Mouse (Mus musculus) gonadal fat pad, adult 2 months (tissue): ENCODE results near the gene Anks6. TPM values are rescaled to one million over a fixed set of nuclear protein-coding genes. Genes with fewer than 3 reads are reported as not detected.
"Not testable (repeated sequence)": the region's sequence is repeated elsewhere in the genome, so short reads cannot be mapped to it uniquely, and the experiment has no call there.

Experiments
- DNase-seq: peaks from one replicate; pipeline ENCODE4 v3.0.0-alpha.2; 2012; ENCODE audit warnings: low read depth
- polyA plus RNA-seq: library from polyadenylated mRNA; depleted of rRNA; stranded (reverse); fragments of >200 nt; gene quantifications from 2 replicates; pipeline ENCODE4 v1.2.3, GENCODE M21; 2012; rRNA removed

The Anks6 gene
- polyA plus RNA-seq = 10.8 and 12.2 TPM in 2 replicates

- no peak for DNase-seq
Measured at GRCm38 (mm10) chr4:47056791-47057509, at the start of gene Anks6. Anks6 (minus strand) TSS chr4:47057427.

DNA sequence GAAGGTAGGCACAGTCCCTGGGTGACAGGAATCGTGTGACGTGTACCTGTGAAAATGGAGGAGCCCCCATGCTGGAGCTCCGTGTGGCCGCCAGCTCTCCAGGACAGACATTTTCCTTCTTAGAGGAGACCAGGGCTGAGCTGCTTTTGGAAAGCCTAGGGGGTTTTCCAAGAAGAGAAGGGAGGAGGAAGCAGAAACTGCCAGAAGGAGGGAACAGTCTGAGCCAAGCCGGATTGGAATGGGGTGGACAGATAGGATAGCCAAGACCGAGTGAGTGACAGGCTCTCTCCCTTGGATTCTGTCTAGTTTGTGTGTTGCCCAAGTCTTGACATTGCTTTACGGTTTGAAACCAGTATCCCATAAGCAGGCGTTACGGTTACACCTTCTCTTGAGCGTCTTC, 46.3 kb upstream of the Anks6 start:
- DNase-seq = no peak

- no peak for DNase-seq
Measured at GRCm38 (mm10) chr4:47093647-47094046, 36.4 kb upstream of the Anks6 start.

DNA sequence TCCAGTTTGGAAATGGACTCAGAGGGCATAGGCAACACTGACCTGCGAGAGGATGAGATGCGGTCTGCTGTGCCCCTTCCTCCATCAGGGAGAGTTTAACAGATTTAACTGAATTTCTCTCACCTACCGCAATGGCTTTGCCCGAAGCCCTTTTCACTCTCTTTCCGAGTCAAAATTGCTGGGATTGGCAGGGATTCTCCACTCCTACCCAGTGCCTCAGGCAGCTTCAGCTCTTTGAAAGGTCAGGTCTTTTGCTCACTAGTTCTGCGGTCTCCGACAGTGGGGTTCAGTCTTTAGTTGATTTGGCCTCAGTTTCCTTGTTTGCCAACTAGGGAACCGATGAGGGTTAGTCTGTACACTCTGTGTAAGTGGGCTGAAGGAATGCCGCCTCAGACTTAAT, 35.9 kb upstream of the Anks6 start:
- DNase-seq = no peak

DNA sequence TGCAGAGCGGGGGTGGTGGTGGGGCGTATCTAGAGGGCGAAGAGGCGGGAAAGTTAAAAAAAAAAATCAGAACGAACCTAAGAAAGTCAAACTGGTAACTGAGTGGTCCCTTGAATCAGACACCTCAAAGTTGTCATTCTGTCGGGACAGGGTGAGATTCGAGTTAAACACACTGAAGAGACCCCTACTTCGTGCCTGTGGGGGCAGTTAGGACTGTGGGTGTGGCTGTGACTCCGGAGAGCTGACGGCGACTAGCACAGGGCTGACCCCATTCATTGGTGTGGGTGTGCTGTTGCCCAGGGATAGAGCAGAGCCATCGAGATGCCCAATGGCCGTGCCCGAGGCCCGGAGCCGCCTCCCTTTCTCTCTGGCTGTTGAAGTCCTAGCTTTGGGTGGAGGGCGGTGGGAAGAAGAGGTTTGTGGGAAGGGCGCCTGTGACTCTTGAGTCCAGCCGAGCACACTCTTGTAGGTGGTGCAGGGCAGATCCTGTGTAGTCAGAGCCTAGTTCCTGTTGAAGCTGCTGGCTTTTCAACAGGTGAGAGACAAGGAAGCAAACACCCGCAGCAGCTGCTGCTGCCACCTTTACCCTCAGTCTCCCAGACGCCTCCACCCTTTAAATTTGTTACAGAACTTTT, 35.3 kb upstream of the Anks6 start:
- DNase-seq = no peak

GRCm38 (mm10) chr4:47091493-47092386, 34.5 kb upstream of the Anks6 start, which contains the start of gene Galnt12:
Galnt12 (plus strand) TSS chr4:47091909.
- no peak for DNase-seq

DNA sequence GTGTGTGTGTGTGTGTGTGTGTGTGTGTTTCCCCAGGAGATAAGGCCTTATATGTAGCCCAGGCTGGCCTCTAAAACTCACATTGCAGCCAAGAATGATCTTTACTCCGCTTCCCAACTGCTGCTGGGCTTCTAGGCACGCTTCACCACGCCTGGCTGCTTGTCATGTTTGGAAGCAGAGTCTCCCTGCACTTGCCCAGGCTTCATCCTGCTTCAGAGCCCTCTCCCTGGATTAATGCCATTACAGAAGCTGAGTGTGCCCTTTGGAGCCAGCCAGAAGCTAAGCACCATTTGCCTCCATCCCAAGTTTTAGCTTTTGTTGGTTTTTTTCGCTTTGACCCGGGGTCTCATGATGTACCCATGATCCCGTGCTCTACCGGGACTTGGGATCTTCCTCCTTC, 31.4 kb upstream of the Anks6 start:
- no peak for DNase-seq

DNA sequence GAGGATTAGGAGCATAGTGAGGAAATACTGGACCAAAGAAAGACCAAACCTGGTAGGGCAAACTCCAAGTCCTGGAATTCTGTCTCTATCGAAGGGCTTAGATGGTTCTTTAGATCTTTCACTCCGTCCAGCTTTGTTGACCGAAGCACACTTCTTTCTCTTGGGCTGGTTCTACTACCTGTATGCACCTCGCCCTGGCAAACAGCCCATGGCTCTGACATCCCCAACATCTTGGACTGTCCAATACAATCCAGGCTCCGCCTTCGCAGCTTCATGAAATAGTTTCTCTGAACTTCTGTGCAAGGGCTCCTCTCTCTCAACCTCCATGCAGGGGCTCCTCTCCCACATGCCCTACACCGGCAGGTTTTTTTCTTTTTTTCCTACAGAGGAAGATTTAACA, 26.6 kb upstream of the Anks6 start:
- no peak for DNase-seq

DNA sequence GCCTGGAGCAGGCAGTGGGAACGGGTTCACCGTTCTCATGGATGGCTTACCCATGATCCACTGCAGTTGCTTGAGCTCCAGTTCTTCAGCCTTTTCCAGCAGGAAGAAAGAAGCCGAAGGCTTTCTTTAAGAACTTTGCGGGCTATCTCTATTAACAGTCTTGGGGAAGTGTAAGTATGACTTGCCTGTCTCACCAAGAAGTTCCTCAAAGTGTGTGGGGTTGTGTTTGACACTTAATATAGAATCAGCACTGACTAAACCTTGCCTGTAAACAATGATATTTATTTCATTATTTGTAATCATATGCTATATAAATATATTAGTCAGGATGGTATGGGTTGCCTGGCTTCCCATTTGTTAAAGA, 23.4 kb upstream of the Anks6 start:
- DNase-seq = no peak

- no peak for DNase-seq
Measured at GRCm38 (mm10) chr4:47079997-47080646, 22.9 kb upstream of the Anks6 start.

GRCm38 (mm10) chr4:47075054-47075453, 17.8 kb upstream of the Anks6 start:
- no peak for DNase-seq

GRCm38 (mm10) chr4:47060900-47061299, 3.7 kb upstream of the Anks6 start:
- no peak for DNase-seq

DNA sequence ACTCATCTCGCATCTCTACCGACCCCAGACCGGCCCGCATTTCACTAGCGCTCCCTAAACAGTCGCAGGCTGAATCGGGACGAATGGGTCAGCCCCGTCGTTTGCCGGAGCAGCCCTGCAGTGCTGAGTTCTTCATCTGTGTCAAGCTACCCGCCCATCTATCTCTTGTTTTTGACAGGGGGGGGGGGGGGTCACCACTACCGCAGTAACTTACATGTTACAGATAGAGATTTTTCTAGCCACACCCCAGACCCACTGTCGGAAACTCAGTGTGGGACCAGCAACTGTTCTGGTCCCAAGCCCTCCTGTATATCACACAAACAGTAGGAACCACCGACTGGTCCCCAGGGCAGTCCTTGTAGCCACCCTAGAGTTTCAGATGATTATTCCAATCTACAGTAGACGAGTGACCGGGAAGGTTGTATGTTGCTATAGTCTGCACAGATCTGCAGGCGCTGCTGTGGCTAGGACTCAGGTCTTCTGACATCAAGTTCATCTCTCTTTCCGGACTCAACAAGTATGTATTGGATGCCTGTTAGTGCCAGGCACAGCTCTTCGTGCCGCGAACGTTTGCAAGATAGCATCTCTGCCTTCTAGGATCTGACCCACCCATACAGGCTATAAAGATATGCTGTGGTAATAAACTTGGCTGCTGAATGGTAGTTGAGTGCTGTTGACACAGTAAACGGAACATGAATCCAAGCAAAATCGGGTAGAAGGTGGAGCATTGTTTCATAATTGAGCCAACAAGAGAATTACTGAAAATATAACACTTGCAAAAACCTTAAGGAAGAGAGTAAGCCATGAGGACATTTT, 491 bp upstream of the Anks6 start:
- DNase-seq = no peak

DNA sequence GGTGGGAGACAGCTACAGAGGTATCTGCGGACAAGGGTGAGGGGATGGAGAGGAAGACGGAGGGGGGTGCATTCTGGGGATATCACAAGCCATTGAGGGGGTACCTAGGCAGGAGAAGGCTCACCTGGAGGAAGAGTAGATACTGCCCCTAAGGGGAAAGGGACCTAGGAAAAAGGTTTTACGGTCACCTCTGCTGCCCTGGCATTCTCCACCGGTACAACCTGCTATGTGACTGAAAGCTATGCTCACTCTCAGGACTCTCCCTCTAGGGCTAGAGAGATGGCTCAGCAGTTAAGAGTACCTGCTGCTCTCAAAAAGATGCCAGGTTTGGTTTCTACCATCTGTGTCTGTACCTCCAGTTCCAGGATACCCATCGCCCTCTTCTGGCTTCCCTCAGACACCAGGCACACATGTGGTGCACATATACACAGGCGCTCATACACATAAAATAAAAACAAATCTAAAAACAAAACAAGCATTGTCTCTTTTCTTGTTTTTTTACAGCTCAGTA, 1.6 kb downstream of the Anks6 start:
- no peak for DNase-seq

- DNase-seq = not testable (repeated sequence)
Measured at GRCm38 (mm10) chr4:47055170-47055569, 2.1 kb downstream of the Anks6 start.

- no peak for DNase-seq
Measured at GRCm38 (mm10) chr4:47051905-47052304, 5.3 kb downstream of the Anks6 start.

- DNase-seq = no peak
Measured at GRCm38 (mm10) chr4:47050642-47051381, 6.4 kb downstream of the Anks6 start.

- no peak for DNase-seq
Measured at GRCm38 (mm10) chr4:47050167-47050566, 7.1 kb downstream of the Anks6 start.

- no peak for DNase-seq
Measured at GRCm38 (mm10) chr4:47049216-47049615, 8.0 kb downstream of the Anks6 start.

GRCm38 (mm10) chr4:47047765-47048164, 9.5 kb downstream of the Anks6 start:
- no peak for DNase-seq
